Mouse (Mus musculus): ENCODE measurements around the gene Zfp541. TPM values are rescaled to one million over a fixed set of nuclear protein-coding genes. Genes with fewer than 3 reads are reported as not detected.

Zfp541 gene
- 0.09 TPM in 1 of 2 replicates, not detected in the other for polyA plus RNA-seq (2015; fragmentation: Nextera tagmentation; extraction: Ambion mirVana)

DNA sequence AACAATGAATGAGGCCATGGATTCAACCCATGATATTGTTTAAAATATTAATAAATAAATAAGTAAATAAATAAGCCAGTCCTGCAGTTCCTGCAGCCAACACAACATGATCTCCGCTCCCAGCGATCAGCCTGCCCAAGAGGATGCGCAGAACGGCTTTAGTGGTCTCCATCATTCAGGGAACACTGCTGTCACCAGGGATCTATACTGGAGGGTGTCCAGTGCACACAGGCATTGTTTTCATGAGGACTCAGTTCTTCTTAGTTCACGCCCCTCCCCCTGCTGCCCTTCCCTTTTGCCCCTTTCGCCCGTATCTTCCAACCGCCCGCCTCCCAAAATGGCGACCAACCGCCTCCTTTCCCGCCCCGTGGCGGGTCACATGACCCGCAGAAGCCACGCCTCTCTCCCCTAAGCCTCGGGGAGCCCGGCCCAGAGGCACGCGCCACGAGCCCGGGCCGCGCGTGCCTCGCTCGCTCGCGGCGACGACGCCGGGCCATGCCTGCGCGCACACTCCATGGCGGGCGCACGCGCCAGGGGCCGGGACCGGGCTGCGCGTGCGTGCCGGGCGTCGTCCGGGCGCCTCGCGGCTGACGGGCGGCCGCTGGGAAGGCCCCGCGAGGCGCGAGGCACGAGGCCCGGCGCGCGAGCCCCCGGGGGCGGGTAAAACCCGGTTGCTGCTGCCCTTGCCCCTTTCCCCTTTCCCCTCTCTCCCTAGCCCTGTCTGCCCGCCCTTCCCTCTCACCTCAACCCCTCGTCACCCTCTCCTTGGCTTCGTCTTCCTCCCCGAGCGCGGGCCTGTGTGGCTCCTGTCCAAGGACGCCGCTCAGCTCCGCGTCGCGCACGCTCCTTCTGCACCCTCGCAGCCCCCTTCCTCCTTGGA is at the start of gene Zfp541:
Gene Zfp541, plus strand, starts transcription at position 596 of the 880 bp plus-strand sequence.
- Histone ChIP-seq H3K27ac (replicated peaks) (no peak within 1 kb of the TSS), H3K4me1 (no peaks in the 10 kb centered on the region), H3K4me2 (replicated peaks) (peak within 1 kb of the TSS; percentile 19; the same call in 1 of the 2 replicates), H3K9ac (replicated peaks) (no peak within 1 kb of the TSS), H3K9me3 (no peaks in the 10 kb centered on the region), H3K27me3 (peaks cover 11% of the 10 kb centered on the region), H3K36me3 (no peaks in the 10 kb centered on the region), H3K4me3 (0 out of 2 replicates have a peak within 1 kb of the TSS, but pooled peaks have one; percentile 10)
- 0 out of 2 replicates have a peak, but pooled peaks have one; percentile 38 for ATAC-seq (replicated peaks)
- 51% methylated on average over 68 of the region's 80 CpGs for WGBS

DNA sequence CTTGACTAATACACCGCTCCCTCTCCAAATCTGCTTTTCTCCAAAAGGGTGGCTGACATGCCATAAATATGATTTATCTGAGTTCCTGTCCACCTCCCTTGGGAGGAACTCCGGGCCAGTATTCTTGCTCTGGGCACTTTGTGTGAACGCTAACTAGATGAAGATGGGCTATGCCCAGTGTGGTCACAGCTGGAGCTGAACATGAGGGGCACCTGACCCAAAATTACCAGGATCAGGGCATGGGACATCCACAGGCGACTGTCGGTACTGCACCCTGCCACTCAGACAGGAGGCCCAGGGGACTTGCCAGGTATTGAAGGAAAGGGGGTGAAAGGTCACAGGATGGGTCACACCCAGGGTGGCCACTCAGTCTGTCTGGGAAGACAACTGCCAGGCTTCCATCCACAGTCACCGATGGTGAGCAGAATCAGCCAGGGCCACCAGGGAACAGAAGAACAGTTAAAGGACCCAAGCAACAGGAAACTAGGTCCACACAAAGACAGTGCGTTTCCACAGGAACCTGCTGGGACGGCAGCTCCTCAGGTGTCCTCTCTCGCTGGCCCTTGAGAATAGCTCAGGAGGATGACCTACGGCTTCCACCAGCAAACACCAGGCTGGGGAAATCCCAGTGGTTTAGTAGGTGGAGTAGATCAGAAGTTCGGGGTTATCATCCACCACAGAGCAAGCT is 48.9 kb upstream of the Zfp541 start:
- Histone ChIP-seq H3K36me3 (no peaks in the 10 kb centered on the region), H3K4me1 (no peaks in the 10 kb centered on the region), H3K27me3 (no peaks in the 10 kb centered on the region), H3K4me2 (replicated peaks) (no peak overlapping the region), H3K4me3 (no peak overlapping the region), H3K9ac (replicated peaks) (no peak overlapping the region), H3K27ac (replicated peaks) (no peak overlapping the region), H3K9me3 (no peaks in the 10 kb centered on the region)
- ATAC-seq (replicated peaks), result no peak
- 83% methylated on average over 11 of the region's 11 CpGs for WGBS

DNA sequence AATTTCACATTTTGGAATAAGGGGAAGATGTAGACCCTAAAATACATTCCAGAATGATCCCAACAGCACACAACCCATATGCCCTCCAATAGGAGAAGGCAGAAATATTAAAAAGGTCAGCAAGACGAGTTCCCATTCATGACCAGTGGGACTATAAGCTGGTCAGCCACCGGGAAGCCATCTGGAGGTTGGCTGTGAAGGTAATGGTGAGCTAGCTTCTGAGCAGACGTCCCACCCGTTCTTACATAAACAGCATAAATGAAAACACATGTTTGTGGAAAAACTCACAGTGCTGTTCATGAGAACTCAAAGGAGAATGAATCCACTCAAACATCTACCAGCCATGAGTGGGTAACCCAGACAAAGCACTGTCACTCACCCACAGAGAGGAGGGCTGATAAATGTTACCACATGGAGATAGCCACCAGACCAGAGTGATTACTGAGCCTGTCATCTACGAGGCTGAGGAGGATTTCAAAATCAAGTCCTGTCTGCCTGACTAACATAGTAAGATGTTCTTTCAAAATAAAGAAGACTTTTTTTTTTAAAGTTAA is 47.8 kb upstream of the Zfp541 start:
- H3K27me3 ChIP-seq, result no peaks in the 10 kb centered on the region
- H3K9ac ChIP-seq (replicated peaks), result no peak overlapping the region
- H3K27ac ChIP-seq (replicated peaks), result no peak overlapping the region
- H3K36me3 ChIP-seq, result no peaks in the 10 kb centered on the region
- no peaks in the 10 kb centered on the region for H3K9me3 ChIP-seq
- H3K4me1 ChIP-seq, result no peaks in the 10 kb centered on the region
- 91% methylated on average over 5 of the region's 5 CpGs for WGBS
- H3K4me3 ChIP-seq, result no peak overlapping the region
- no peak overlapping the region for H3K4me2 ChIP-seq (replicated peaks)
- no peak for ATAC-seq (replicated peaks)

DNA sequence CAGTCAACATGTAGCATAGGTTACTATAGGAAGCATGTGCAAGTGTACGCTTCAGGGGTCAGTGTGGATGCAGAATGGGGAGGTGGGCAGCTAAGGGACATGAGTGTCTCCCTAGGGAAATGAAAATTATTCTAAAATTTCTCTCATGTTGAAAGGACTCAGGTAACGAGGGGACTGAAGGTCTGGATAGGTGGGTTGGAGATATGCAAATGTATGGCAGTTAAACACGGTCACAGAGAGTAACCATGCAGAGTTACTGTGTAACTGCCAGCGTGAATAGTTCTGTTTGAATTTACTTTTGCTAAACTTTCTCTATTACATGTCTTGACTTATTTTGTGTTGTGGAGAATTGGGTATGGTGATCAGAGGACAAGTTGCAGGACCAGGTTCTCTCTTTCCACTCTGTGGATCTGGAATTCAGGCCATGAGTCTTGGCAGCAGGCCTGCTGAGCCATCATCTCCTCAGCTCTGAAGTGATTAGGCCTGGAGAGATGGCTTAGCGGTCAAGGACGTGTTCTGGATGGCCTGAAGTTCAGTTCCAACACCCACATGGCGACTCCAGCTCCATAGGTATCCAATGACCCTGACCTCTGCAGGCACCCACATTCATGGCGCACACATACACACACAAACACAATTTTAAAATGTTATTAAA is 47.0 kb upstream of the Zfp541 start:
- no peak overlapping the region for H3K9ac ChIP-seq (replicated peaks)
- H3K4me2 ChIP-seq (replicated peaks), result no peak overlapping the region
- no peaks in the 10 kb centered on the region for H3K9me3 ChIP-seq
- no peaks in the 10 kb centered on the region for H3K27me3 ChIP-seq
- no peaks in the 10 kb centered on the region for H3K36me3 ChIP-seq
- no peak for ATAC-seq (replicated peaks)
- H3K27ac ChIP-seq (replicated peaks), result no peak overlapping the region
- no peaks in the 10 kb centered on the region for H3K4me1 ChIP-seq
- 93% methylated on average over 8 of the region's 8 CpGs for WGBS
- H3K4me3 ChIP-seq, result no peak overlapping the region

DNA sequence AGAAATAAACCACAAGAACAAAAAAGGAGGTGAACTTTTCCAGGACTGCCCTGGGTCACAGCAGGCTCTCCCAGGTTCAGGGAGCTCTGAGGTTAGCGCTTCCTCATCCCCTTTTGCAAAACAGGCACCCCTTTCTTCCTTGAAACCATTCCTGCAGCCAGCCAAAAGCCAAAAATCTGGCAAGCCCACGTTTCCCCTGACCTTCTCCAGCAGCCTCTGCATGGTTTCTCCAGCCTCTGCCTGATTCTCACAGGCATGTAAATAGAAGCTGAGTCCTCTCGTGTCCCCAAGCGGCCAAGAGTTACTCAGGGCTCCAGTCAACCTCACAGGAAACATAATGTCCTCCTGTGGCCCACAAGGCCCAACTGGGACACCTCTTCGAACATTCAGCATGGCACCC is 46.2 kb upstream of the Zfp541 start:
- Histone ChIP-seq H3K36me3 (no peaks in the 10 kb centered on the region), H3K27ac (replicated peaks) (no peak overlapping the region), H3K4me3 (no peak overlapping the region), H3K4me2 (replicated peaks) (no peak overlapping the region), H3K9ac (replicated peaks) (no peak overlapping the region), H3K4me1 (no peaks in the 10 kb centered on the region), H3K27me3 (no peaks in the 10 kb centered on the region), H3K9me3 (no peaks in the 10 kb centered on the region)
- 88% methylated on average over 5 of the region's 5 CpGs for WGBS
- no peak for ATAC-seq (replicated peaks)

DNA sequence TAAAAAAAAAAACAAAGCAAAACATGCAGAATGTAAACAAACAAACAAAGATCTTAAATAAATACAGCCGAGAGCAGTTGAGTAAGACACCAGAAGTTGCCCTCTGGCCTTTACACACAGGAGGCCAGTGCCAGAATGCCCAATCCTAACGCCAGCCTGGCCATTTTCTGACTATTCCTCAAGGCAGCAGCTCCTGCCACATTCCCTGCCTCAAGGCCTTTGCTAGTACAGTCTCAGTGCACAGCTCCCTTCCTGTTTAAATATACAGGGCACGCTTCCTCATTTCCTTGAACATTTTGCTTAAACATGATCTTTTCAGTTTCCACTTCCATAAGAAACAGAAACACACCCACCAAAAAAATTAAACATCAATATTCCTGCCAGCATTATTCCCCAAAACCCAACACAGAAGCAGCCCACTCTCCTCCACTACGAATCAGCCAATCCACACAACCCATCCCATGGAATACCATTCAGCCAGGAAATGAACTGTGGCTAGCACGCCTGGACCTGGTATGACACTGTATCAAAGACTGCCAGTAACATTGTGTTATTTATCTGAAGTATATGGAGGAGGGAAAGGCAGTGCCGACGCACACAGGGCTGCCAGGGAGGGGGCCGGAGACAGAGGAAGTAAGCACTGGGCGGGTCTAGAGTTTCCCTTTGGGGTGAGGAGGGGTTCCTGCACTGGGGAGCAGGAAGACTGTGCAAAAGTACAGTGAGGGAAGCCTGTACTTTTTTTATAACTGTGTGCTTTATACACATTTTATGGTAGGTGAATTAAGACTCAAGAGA is 43.4 kb upstream of the Zfp541 start:
- no peak overlapping the region for H3K9ac ChIP-seq (replicated peaks)
- H3K4me1 ChIP-seq, result peaks cover 7% of the 10 kb centered on the region; the same call in 1 of the 2 replicates
- no peak overlapping the region for H3K4me3 ChIP-seq
- H3K9me3 ChIP-seq, result no peaks in the 10 kb centered on the region
- H3K4me2 ChIP-seq (replicated peaks), result no peak overlapping the region
- no peaks in the 10 kb centered on the region for H3K27me3 ChIP-seq
- 92% methylated on average over 9 of the region's 9 CpGs for WGBS
- ATAC-seq (replicated peaks), result no peak
- H3K36me3 ChIP-seq, result no peaks in the 10 kb centered on the region
- H3K27ac ChIP-seq (replicated peaks), result no peak overlapping the region

DNA sequence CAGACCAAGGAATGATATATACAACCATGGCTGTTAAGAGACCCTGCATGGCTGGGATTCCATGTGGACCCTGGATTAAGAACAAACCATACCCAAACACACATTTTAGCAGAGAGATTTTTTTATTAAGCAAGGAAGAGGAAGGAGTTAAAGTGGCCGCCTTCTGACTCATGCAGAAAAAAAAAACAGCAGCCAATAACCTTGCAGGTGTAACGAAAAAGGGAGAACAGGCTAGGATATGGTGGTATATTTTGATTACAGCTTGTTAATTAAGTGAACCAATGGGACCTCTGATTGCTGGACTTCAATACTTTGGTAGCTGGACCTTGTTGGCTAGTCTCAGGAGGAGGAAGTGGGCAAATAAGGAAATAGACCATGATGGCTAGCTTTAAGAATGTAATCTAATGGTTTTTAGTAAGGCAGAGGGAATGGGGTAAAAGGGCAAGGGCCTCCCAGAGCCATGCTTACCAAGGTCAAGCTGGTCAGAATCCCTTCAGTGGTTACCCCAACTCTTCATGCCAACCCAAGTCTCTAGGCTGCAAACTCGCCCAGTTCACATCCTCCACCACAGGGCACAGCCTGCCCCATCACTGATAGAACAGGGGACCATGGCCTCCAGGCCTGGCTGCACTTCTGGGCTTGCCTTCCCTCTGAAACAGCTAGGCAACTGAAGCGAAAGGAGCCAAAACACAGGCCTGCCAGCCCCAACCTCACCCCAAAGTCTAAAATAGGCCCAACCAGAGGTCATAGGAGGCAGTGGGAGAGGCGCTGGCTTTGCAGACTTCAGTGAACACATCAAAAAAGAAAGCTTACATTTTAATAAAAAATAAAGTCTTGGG is 42.1 kb upstream of the Zfp541 start:
- H3K4me3 ChIP-seq, result no peak overlapping the region
- no peak overlapping the region for H3K9ac ChIP-seq (replicated peaks)
- no peaks in the 10 kb centered on the region for H3K9me3 ChIP-seq
- H3K4me1 ChIP-seq, result peaks cover 9% of the 10 kb centered on the region; the same call in 1 of the 2 replicates
- no peak for ATAC-seq (replicated peaks)
- WGBS, result 94% methylated on average over 5 of the region's 5 CpGs
- H3K27me3 ChIP-seq, result no peaks in the 10 kb centered on the region
- H3K27ac ChIP-seq (replicated peaks), result no peak overlapping the region
- H3K4me2 ChIP-seq (replicated peaks), result no peak overlapping the region
- H3K36me3 ChIP-seq, result no peaks in the 10 kb centered on the region

DNA sequence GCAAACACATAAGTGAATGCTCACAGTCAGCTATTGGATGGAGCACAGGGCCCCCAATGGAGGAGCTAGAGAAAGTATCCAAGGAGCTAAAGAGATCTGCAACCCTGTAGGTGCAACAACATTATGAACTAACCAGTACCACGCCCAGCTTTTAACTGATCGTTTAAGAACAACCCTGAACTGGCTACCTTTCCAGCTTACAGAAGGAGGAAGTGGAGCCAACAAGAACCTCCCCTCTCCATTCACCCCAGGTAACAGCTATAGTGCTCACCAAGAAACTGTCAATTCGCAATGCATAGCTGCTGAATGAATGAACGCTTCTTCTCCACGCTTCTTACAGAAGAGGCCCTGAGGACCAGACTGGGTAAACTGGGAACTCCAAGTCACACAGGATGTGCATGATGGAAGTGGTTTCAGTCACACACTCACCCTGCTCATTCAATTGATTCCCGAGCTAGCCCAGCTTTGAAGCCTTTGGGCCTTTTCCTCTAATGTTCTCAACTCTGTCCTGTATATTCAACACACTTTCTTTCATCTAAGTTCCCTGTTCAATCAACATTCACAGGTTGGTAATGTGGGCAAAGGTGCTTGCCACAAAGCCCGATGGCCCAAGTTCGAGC is 36.9 kb upstream of the Zfp541 start:
- H3K9ac ChIP-seq (replicated peaks), result no peak overlapping the region
- no peak overlapping the region for H3K27ac ChIP-seq (replicated peaks)
- H3K27me3 ChIP-seq, result no peaks in the 10 kb centered on the region
- ATAC-seq (replicated peaks), result no peak
- H3K36me3 ChIP-seq, result no peaks in the 10 kb centered on the region
- H3K4me2 ChIP-seq (replicated peaks), result no peak overlapping the region
- H3K4me3 ChIP-seq, result no peak overlapping the region
- H3K4me1 ChIP-seq, result peaks cover 13% of the 10 kb centered on the region; the same call in 1 of the 2 replicates
- 92% methylated on average over 8 of the region's 8 CpGs for WGBS
- H3K9me3 ChIP-seq, result no peaks in the 10 kb centered on the region

DNA sequence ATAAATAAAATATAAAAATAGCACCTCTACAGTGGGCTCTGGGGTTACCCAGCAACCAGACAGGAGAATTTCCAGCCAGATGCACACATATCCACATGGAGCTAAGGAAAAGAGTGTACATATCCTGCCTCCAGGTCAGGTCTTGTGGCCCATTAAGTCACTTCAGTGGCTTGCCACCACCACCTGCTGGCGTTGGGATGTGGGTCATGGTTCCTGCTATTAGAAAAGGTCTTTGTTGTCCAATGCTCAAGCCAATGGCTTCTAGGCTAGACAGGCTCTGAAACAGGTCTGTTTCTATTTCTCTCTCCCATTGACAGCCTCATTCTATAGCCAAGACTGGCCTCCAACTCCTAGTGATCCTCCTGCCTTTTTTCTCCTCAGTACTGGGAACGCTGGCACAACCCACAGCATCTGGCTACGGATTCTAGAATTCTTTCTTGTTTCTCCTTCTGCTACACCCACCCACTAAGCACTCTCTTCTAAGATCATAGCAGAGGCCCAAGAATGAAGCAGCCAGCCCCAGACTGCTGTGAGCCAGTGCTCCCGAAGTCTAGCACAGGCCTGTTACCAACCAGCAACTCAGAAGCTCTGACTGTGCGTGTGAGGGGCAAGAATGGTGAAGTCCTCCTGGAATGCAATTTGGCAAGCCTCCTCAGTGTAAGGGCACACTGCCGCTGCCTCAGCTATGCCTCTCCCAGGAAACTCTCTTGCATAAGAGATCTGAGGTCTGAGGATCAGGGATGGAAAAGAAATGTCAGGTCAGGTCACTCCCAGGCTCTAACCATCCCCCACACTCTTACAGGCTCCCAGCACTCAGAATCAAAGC is 33.3 kb upstream of the Zfp541 start:
- Histone ChIP-seq H3K9me3 (no peaks in the 10 kb centered on the region), H3K9ac (replicated peaks) (no peak overlapping the region), H3K4me1 (0 out of 2 replicates have a peak, but pooled peaks cover 5% of the 10 kb centered on the region), H3K4me2 (replicated peaks) (no peak overlapping the region), H3K36me3 (no peaks in the 10 kb centered on the region; the same call in 1 of the 2 replicates), H3K4me3 (no peak overlapping the region), H3K27me3 (no peaks in the 10 kb centered on the region), H3K27ac (replicated peaks) (no peak overlapping the region)
- 83% methylated on average over 6 of the region's 6 CpGs for WGBS
- ATAC-seq (replicated peaks), result no peak

DNA sequence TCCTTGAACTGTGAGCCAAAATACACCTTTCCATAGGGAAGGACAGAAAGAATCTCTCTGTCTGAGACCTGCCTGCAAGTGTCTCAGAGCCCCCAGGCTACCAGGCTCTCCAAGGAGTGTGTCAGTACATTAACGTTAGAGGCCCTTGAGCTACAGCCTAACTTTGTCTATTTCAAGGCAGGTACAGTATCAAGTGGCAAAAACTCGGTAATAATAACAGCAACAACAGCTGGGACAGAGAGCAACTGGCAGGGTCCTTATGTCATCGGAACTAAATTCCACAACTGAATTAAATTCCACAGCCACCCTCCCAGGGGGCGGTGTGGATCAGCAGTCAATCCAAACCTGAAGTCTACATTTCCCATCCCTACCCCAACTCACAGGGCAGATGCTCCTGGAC is 30.5 kb upstream of the Zfp541 start:
- Histone ChIP-seq H3K9ac (replicated peaks) (no peak overlapping the region), H3K4me3 (no peak overlapping the region), H3K27me3 (no peaks in the 10 kb centered on the region), H3K4me1 (0 out of 2 replicates have a peak, but pooled peaks cover 4% of the 10 kb centered on the region), H3K4me2 (replicated peaks) (no peak overlapping the region), H3K27ac (replicated peaks) (no peak overlapping the region), H3K36me3 (no peaks in the 10 kb centered on the region; the same call in 1 of the 2 replicates), H3K9me3 (no peaks in the 10 kb centered on the region)
- 94% methylated on average over 4 of the region's 4 CpGs for WGBS
- no peak for ATAC-seq (replicated peaks)
